Comparison of ENCODE assay signal across 8 mouse cellular contexts in genomic region chr3:51195321-51195720, GRCm38 (mm10). TPM values are rescaled to one million over a fixed set of nuclear protein-coding genes. Genes with fewer than 3 reads are reported as not detected.
DNase-seq lines count a peak whose midpoint lies in the region; ATAC-seq and TF ChIP-seq lines count a peak whose summit lies in the region.

No protein-coding gene starts in this region.

- no peak overlapping the region for H3K9ac ChIP-seq in kidney, embryonic 16.5 days (replicated peaks; ENCODE audit: low read length)
- no peak overlapping the region; the same call in 1 of the 2 replicates for H3K9ac ChIP-seq in heart, adult 2 months (ENCODE audit: low read depth, low read length)
- H3K9ac ChIP-seq in lung, embryonic 14.5 days = no peak overlapping the region

- 31% methylated on average over 8 of the region's 8 CpGs for WGBS in kidney, embryonic 16.5 days
- WGBS in heart, adult 2 months = 6% methylated on average over 8 of the region's 8 CpGs
- 29% methylated on average over 8 of the region's 8 CpGs for WGBS in lung, embryonic 14.5 days

- H3K4me3 ChIP-seq in kidney, embryonic 16.5 days (ENCODE audit: low read length) = no peak overlapping the region
- H3K4me3 ChIP-seq in heart, adult 2 months = 0 out of 2 replicates have a peak overlapping the region, but pooled peaks have one; percentile 23
- no peak overlapping the region for H3K4me3 ChIP-seq in lung, embryonic 14.5 days (ENCODE audit: low read depth, low read length)

- H3K36me3 ChIP-seq in kidney, embryonic 16.5 days (ENCODE audit: insufficient read depth, low read length) = no peaks in the 10 kb centered on the region
- H3K36me3 ChIP-seq in heart, adult 2 months (ENCODE audit: control insufficient read depth, insufficient read depth, low read length) = peaks cover 4% of the 10 kb centered on the region
- H3K36me3 ChIP-seq in lung, embryonic 14.5 days (ENCODE audit: insufficient read depth) = no peaks in the 10 kb centered on the region

- no peak for TF ChIP-seq EP300 in heart, adult 2 months (IDR thresholded peaks at IDR 0.05; ENCODE audit: insufficient read depth, low read depth, low read length)

- peaks cover 8% of the 10 kb centered on the region; the same call in 1 of the 2 replicates for H3K4me1 ChIP-seq in kidney, embryonic 16.5 days (ENCODE audit: insufficient read depth, low read length)
- H3K4me1 ChIP-seq in heart, adult 2 months (ENCODE audit: control insufficient read depth, insufficient read depth, low read length) = peaks cover 21% of the 10 kb centered on the region
- H3K4me1 ChIP-seq in lung, embryonic 14.5 days (ENCODE audit: insufficient read depth) = no peaks in the 10 kb centered on the region

- ATAC-seq in kidney, embryonic 16.5 days (ENCODE audit: low FRiP score, low TSS enrichment) = 0 out of 2 replicates have a peak, but pooled peaks have one; percentile 47
- ATAC-seq in common myeloid progenitor, adult 5-6 weeks (replicated peaks; ENCODE audit: low read depth, poor library complexity, severe bottlenecking) = peak; percentile 57
- peak; percentile 74 for ATAC-seq in lung, embryonic 14.5 days (ENCODE audit: insufficient read depth)

- no peak for TF ChIP-seq POLR2A in heart, adult 2 months (IDR thresholded peaks at IDR 0.05; ENCODE audit: insufficient read depth, low read depth, low read length)

- no peaks in the 10 kb centered on the region for H3K9me3 ChIP-seq in kidney, embryonic 16.5 days (ENCODE audit: low read length)
- H3K9me3 ChIP-seq in lung, embryonic 14.5 days (ENCODE audit: low read depth, low read length) = no peaks in the 10 kb centered on the region

- no peaks in the 10 kb centered on the region for H3K79me2 ChIP-seq in heart, adult 2 months (replicated peaks; ENCODE audit: control insufficient read depth, insufficient read depth, low read length)

- H3K4me2 ChIP-seq in kidney, embryonic 16.5 days (replicated peaks; ENCODE audit: low read depth, low read length) = peak overlapping the region; percentile 33
- H3K4me2 ChIP-seq in lung, embryonic 14.5 days = peak overlapping the region; percentile 50

- 0 out of 2 replicates have a peak, but pooled peaks have one; percentile 8 for TF ChIP-seq CTCF in heart, adult 2 months (IDR thresholded peaks at IDR 0.05)
- no peak for TF ChIP-seq CTCF in lung, embryonic 14.5 days (IDR thresholded peaks at IDR 0.05; ENCODE audit: low read depth)

- no peak overlapping the region for H3K27ac ChIP-seq in kidney, embryonic 16.5 days (ENCODE audit: low read length)
- H3K27ac ChIP-seq in heart, adult 2 months = peak overlapping the region; percentile 61
- no peak overlapping the region for H3K27ac ChIP-seq in lung, embryonic 14.5 days (ENCODE audit: low read depth)

- no peak for DNase-seq in kidney, adult 9 months
- DNase-seq in heart, adult 2 months = peak; percentile 66 to 81
- DNase-seq in kidney, postnatal 4 days = peak; percentile 31 to 57
- DNase-seq in lung, embryonic 14.5 days = peak; percentile 50
- peak; percentile 33 for DNase-seq in ovary, postnatal 14 days (ENCODE audit: low spot score)
- DNase-seq in thymus, adult 18-20 months = no peak

- intact Hi-C loops in heart, adult 2 months (cut with DNase I) = no loop called here

- H3K27me3 ChIP-seq in kidney, embryonic 16.5 days (ENCODE audit: insufficient read depth, low read length) = no peaks in the 10 kb centered on the region
- no peaks in the 10 kb centered on the region for H3K27me3 ChIP-seq in heart, adult 2 months (ENCODE audit: control insufficient read depth, insufficient read depth, low read length)
- H3K27me3 ChIP-seq in lung, embryonic 14.5 days (ENCODE audit: insufficient read depth, low read length) = no peaks in the 10 kb centered on the region

RNA-seq across cellular contexts. Expression of gene Noct, which starts 28.9 kb away (rescaled TPM):
- 7.2 and 7.9 TPM in 2 replicates for polyA plus RNA-seq in kidney, embryonic 16.5 days (2015; fragmentation: Nextera tagmentation; extraction: Ambion mirVana)
- total RNA-seq in common myeloid progenitor, adult 5-6 weeks (2017) = 4.7 and 5.5 TPM in 2 replicates
- 10 to 100 TPM; 39.4 to 45.1 TPM for total RNA-seq in heart, adult 2 months (2021)
- polyA plus RNA-seq in heart, adult 2 months (2012; rRNA removed) = 23.2 and 28.9 TPM in 2 replicates
- polyA plus RNA-seq in lung, embryonic 14.5 days (2014; fragmentation: Nextera tagmentation; extraction: Ambion mirVana) = 7.6 and 8.9 TPM in 2 replicates

Comparison
In these comparisons a context has a peak if more than half of its experiments do, and no peak if none do; other contexts are left out.
1. DNase-seq: peak in heart, adult 2 months (2 of 2), kidney, postnatal 4 days (2 of 2), lung, embryonic 14.5 days (single experiment) and ovary, postnatal 14 days (single experiment); none in kidney, adult 9 months (single experiment) and thymus, adult 18-20 months (0 of 2).
2. Peak in every context shown above with its lines, with median percentiles within 50 percentile points of each other: ATAC-seq.